Mouse (Mus musculus): Measurements from ENCODE around the gene Trim3.

Gene Trim3

DNA sequence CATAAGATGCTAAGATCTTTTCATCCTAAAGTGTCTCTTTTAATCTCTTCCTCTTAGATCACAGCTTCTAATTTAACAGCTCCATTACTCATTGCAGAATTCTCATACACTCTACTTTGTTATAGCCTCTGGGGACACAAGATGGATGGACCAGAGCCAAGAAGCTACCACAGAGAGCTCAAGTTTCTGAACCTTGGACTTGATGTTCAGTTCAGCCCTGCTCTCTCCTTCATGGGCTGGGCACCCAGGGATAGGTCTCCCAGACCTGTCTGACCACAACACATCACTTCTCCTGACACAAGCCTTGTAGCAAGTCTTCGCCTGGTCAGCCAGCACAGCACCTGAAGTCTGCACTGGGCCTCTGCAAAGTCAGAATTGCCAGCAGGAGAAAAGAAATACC lies 19.0 kb downstream of the Trim3 start:
- in situ Hi-C loops (cut with MboI, MseI): no loop called here

GRCm38 (mm10) chr7:105611767-105612166 lies 21.6 kb downstream of the Trim3 start:
- in situ Hi-C loops (cut with MboI, MseI): no loop called here

DNA sequence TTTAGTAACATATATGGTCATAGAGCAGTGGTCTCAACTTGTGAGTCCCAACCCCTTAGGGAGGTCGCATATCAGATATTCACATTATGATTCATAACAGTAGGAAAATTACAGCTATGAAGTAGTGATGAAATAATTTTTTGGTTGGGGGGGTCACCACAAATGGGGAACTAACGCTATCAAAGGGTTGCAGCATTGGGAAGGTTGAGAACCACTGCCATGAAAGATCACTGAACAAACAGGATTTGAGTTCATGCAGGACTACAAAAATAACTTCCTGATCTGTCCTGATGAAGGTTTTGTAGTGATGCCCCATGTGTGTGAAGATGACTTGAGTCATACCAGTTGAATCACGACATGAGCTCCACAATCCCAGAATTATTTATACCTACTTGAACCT lies 24.9 kb downstream of the Trim3 start:
- in situ Hi-C loops (cut with MboI, MseI): no loop called here

DNA sequence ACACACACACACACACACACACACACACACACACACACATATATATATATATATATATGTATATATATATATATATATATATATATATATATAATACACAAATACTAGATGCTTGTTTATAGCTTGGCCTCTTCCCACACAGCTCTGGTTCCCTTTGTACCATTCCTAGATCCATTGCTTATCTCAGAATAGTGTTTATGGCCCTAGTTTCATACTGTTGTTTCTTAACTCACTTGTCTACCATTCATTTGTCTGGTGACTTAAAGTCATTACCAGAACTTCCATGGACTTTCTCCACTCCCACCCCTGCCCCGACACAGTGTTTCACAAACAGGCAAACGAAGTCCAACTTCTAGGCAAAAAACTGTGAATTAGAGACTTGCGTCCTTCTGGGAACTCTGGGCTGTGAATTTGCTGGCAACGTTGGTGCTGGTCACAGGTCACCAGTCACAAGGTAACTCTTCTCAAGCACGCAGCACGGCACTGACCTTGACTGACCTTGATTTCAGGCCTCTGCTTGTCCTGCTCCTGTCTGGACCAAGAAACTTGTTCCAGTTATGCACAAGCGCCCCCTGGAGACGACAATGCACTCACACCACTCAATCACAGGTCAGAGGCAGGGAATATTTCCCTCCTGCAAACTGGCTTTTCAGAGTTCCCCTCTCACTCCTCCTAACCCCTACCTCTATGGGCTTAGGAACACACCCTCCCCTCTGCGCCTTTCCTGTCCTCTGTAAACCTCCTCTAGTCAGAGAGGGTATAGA lies 30.3 kb downstream of the Trim3 start:
- in situ Hi-C loops (cut with MboI, MseI): no loop called here

DNA sequence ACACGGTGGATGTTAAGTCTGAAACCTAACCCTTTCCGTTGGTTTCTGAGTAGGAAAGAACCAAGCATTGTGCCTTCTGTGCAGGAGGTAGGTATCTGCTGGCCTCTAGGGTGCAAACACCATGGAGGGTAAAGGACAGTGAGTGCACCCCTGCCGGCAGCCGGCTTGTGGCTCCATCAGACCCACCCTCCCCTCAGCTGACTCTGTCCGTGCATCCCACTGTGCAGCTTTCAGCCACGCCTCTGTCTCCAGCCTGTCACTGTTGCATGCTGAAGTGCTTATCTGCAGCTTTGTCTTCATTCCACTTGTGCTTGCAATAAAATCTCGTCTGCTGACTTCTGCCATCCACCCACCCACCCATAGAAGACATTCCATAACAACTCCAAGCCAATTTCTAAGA lies 43.3 kb downstream of the Trim3 start:
- in situ Hi-C loops (cut with MboI, MseI): no loop called here

GRCm38 (mm10) chr7:105588325-105588912 lies 45.0 kb downstream of the Trim3 start:
- in situ Hi-C loops (cut with MboI, MseI): no loop called here

GRCm38 (mm10) chr7:105581959-105582358 lies 51.4 kb downstream of the Trim3 start:
- in situ Hi-C loops (cut with MboI, MseI): no loop called here

GRCm38 (mm10) chr7:105581094-105581703 lies 52.2 kb downstream of the Trim3 start, which contains the start of gene Apbb1:
Apbb1 (minus strand) TSS chr7:105581653.
- in situ Hi-C loops (cut with MboI, MseI): no loop called here

DNA sequence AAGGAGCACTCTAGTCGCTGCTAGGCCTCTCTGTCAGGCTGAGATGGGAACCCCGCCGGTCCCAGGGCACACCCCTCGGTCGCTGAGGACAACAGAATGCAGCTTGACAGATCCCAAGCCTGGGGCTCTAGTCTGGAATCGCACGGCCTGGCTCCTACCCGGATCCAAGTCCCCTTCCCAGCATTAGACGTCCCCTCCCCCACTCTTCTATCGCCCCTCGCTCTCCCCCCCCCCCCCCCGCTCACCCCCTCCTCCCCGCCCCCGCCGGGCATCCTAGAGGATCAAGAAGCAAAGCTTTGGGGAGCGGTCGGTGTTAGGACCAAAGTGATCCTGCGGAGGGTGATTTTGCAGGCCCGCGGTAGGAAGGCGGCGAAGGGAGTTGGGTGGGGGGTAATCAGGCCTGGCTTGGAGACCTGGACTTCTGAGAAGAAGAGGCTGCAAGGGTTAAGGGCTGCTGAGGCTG lies 52.7 kb downstream of the Trim3 start:
- in situ Hi-C loops (cut with MboI, MseI): no loop called here

DNA sequence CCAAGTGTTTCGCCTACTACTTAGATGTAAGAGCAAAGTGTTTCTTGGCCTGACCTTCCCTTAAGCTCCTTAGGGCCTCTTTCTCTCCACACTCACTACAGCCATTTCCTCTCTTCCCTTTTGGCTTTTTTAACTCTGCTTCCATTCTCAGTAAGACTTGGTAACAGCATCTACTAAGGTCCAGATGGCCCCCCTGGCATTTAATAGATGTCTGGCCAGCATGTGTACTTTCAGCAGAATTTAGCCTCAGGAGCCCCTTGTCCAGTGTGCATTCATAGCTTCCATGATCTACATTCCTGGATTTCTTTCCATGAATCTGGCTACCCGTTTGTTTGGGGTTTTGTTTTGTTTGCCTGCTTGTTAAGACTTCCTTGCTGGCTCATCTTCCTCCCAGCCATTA lies 54.9 kb downstream of the Trim3 start:
- in situ Hi-C loops (cut with MboI, MseI): loop anchor here (5.0 kb wide), 1 partner anchor 49 kb away; no protein-coding TSS in a partner anchor

- in situ Hi-C loops (cut with MboI, MseI): loop anchor here (5.0 kb wide), 1 partner anchor 50 kb away; no protein-coding TSS in a partner anchor
Observed at GRCm38 (mm10) chr7:105577377-105577871, 55.9 kb downstream of the Trim3 start.

DNA sequence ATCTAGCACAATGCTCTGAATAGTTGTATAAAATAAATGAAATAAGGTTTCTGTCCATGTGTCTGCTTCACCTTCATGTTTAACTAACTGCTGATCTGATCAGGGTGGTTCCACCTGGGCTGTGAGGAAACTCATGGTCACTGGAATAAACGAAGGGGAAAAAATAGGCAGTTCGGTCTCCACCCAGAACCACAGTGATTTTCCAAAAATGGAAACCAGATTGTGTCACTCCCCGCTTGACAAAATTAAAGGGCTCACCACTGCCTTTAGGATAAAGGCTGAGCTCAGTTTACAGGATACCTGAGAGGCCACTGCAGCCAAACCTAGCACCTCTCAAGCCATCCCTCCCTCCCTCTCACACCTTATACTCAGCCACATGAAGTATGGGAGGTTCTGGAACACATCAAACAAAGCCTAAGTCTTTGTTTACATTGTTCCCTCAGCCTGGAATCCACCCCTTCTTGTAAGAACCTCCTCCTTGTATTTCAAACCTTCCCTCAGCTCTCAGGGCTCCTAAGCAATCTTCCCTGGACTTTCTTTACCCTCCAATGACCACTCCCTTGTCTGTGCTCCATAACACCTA lies 57.1 kb downstream of the Trim3 start:
- in situ Hi-C loops (cut with MboI, MseI): loop anchor here (5.0 kb wide), 1 partner anchor 51 kb away; no protein-coding TSS in a partner anchor

DNA sequence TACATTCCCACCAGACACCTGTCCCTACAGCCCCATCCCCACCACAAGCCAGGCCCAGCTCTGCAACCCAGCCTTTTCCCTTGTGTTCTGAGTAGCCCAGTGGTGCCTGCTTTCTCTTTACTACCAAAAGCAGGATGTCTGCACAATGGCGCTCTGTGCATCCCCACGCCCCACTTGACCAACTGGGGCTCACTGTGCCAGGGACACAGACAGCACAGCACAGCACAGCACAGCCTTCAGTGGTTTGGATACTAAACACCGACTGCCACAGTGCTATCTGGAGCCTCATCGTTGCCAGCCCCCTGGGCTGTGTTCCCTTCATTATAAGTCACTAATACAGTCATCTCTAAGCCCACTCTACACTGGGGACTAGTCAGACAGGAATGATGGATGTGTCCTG lies 58.8 kb downstream of the Trim3 start:
- in situ Hi-C loops (cut with MboI, MseI): no loop called here

DNA sequence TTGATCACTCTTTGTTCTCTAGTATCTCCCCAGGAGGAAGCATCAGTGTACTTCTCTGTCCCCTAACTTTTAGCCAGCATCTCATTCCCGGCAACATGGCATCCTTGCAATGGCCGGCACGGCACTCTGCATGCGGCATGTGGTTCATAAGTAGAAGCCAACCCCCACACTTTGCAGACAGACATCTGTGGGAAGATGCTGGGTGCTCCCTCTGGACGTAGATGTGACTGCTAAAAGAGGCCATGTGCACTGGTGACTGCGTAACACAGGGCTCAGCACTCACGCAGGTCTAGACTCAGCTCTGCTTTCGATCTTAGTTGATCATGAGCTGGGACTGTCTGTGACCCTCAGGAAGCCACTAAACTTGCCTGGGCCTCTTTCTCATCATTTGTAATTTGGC lies 60.4 kb downstream of the Trim3 start:
- in situ Hi-C loops (cut with MboI, MseI): no loop called here

- in situ Hi-C loops (cut with MboI, MseI): no loop called here
Observed at GRCm38 (mm10) chr7:105570756-105571155, 62.6 kb downstream of the Trim3 start.

- in situ Hi-C loops (cut with MboI, MseI): no loop called here
Observed at GRCm38 (mm10) chr7:105569512-105570496, 63.6 kb downstream of the Trim3 start.

GRCm38 (mm10) chr7:105568988-105569471 lies 64.3 kb downstream of the Trim3 start:
- in situ Hi-C loops (cut with MboI, MseI): no loop called here

- in situ Hi-C loops (cut with MboI, MseI): no loop called here
Observed at GRCm38 (mm10) chr7:105568583-105568982, 64.8 kb downstream of the Trim3 start.

- in situ Hi-C loops (cut with MboI, MseI): no loop called here
Observed at GRCm38 (mm10) chr7:105565071-105565836, 68.1 kb downstream of the Trim3 start.

DNA sequence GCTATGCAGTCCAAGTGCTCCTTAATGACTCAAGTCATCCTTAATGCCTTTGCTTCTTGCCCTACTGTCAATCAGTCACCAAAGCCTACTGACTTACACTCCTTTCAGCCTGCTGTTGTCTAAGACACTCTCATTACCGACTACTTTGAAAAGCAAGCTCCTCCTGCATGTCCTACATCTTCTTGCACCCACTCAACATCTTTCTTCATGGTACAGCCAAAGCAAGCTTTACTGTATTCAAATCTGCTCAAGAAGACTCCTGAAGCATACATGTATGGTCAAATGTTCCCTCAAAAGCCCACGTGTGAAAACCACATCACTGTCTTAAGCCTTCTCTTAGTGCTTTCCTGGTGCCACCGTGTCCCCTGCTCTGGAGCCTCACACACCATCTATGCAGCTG lies 70.0 kb downstream of the Trim3 start:
- in situ Hi-C loops (cut with MboI, MseI): no loop called here

All from T-helper 1 cell (primary cell).